Mouse (Mus musculus): ENCODE measurements around the gene Sobp.

Sobp gene

DNA sequence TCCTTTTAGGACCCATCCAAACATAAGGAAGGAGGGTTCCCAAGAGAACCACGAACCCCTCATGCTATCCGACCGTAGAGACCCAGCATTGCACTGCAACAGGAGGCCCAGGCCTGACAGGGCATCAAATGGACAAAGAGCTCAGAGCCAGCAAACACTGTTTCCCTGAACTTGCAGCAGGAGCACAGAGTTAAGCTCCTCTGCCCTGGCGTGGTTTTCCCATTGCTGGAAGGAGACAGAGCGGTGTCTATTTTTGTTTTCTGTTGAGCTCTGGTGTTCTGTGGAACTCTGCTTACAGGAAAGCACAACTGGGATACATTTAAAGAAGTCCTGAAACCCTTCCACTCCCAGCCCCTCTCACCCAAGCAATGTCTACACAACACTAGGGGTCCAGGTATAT lies 15.0 kb downstream of the Sobp start:
- no peak for DNase-seq (ENCODE audit: low spot score)

DNA sequence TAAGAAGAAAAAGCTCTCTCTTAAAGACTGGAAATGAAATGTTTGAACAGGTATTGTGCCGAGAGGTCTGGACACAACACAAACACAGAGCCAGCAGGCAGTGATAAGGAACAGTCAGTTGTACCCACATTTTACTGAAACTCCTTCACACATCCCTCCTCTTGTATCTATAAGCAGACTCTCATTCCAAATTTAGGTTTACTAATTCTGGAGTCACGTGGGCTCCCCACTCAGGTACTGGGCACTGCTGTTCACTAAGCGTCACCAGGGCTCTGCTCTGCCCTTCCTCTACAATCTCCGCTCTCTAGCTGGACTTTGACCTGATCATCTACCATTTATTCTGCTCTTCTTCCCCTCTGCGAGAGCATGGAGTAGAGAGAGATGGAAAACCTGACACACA lies 15.4 kb downstream of the Sobp start:
- no peak for DNase-seq (ENCODE audit: low spot score)

DNA sequence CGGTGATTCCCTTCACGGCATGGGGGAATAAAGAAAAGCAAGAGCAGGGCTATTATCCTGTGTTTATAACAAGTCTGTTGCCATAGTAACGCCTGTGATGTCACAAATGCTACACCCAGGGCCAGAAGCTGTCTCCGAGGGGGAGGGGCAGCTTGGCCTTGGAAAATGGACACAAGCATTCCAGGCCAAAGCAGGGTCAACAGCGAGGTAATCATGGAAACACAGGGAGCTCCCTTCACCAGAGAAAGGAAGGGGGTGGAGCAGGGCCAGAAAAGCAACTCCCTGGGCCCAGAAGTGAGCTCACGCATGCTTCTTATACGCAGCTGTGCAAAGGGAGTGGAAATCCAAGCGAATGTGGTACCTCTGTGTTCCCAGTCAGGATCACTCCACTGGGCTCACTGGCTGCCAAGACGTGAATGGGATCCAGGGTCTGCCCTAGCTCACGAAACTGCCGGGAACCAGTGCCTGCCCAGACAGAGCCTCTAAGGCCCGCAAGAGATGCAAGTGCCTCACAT lies 19.2 kb downstream of the Sobp start:
- peak; percentile 35 for DNase-seq (ENCODE audit: low spot score)

DNA sequence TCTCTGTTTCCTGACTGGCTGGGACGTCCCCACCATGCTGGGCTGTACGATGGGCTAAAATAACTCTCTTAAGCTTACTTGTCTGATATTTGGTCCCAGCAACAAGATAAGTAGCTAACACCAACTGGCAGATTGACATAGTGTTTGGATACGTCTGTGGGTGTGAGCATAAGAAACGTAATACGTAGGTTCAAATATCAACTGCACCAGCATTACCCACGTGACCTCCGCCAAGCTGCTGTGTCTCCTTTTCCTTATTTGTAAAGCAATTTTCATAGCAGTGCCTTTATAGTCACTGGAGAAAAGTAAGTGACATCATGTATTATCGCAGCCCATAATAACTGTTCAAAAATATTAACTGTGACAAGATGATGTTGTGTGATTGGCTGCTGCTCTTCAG lies 21.7 kb downstream of the Sobp start:
- DNase-seq (ENCODE audit: low spot score): no peak

DNA sequence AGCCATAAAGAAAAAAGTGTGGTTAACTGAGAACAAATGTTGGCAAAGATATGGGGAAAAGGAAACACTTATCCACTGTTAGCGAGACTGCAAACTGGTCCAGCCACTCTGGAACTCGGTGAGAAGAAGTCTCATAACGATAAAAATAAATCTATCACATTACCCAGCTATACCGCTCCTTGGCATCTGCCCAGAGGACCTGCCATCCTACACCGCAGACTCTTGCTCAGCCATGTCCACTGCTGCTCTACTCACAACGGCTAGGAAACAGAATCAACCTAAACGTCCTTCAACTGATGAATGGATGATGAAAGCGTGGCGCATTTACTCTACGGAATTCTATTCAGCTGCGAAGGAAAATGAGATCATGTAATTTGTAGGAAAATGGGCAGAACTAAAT lies 25.9 kb downstream of the Sobp start:
- DNase-seq (ENCODE audit: low spot score): no peak

DNA sequence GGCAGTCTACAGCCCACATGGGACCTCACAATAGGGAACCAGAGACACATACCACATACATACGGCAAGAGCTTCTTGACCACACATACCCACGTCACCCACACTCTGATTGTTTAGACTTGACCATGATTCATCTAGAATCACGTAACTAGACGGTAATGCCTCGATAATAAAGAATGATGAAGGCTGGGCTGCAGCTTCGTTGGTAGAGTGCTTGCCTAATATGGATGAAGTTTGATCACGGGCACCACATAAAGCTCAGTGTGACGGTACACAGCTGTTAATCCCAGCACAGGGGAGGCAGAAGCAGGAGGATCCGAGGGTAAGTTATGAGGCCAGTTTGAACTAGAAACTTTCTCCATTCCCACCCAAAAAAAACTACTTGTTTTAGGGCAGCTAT lies 31.2 kb downstream of the Sobp start:
- DNase-seq (ENCODE audit: low spot score): no peak

DNA sequence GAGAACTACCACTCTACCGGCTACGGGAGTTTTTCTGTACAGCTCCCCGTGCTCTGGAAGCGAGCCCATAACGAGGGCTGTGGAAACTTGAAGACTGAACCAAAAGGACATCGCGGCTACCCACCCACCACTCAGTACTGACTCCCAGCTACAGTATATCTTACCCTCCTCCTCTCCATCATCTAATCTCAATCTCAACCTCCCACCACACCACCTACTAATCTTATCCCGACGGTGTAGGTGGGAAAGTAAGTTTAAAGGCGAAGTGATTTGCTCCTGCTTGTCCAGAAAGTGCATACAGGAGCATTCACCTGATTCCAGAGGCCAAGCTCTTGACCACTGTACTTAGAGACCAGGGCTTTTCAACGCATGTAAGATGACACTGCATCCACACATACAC lies 40.3 kb downstream of the Sobp start:
- no peak for DNase-seq (ENCODE audit: low spot score)

DNA sequence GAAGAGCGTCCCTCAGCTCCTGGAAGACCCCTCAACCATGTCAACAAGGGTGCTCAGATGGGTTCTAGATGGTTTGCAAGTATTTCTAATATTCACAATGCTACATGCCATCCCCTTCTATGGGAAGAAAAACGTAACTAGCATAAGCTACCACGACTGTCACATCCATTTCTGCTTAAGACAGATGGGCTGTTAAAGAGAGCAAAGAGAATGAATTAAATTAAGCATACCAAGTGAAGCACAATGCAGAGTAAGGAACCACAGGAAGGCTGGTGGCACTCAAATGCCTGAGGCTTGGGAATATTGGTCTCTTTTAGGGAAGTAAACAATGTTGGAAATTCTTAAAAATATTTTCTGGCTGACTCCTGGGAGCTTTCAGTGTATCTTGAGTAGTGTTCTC lies 45.6 kb downstream of the Sobp start:
- DNase-seq (ENCODE audit: low spot score): no peak

DNA sequence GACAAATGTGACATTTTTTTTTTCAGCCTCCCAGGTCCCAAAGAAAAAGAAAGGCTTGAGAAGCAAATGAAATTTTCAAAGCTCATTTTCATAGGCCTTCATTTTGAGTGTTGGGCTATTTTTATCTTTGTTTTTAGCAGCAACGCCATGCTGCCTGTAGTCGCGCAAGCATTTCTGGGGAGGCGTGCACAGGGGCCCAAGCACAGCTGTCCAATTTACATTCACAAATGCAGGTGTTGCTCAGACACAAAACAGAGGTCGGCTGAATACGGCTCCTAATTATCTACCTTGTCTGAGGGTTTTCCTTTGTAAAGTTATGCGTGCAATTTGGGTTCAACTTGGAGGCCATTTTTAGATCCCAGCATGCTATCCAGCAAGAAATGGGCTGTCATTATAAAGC lies 49.8 kb downstream of the Sobp start:
- no peak for DNase-seq (ENCODE audit: low spot score)

DNA sequence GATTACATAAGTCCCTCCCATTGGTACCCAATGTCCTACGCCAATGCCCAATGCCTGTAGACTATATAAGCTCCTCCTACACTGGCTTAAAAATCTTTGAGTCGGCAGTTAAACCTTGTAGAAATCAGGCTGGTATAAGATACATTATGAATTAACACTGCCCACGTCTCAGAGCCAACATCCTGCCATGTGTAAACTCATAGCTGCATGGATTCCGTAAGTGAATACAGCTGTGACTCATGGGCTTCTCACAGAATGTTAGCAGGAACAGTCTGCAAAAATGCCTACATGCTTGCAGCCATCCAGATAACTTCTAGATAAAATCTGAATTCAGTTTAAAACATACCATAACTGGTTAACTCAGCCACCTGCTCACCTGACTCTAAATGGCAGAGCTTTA lies 50.2 kb downstream of the Sobp start:
- DNase-seq (ENCODE audit: low spot score): no peak

DNA sequence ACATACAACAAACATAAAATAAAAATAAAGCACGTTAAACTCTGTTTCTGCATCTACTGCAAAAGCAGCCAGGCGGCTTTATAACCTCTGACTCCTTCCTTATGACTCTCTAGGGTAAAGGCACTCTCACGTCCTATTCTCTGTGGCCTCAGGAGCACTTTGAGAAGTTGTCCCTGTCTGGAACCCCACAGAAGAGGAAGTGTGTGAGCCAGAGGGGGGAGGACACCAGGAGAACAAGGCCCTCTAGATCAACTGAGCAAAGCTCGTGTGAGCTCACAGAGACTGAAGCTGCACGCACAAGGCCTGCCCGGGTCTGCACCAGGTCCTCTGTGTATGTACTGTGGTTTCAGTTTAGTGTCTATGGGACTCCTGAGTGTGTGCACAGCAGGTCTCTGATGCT lies 50.9 kb downstream of the Sobp start:
- no peak for DNase-seq (ENCODE audit: low spot score)

DNA sequence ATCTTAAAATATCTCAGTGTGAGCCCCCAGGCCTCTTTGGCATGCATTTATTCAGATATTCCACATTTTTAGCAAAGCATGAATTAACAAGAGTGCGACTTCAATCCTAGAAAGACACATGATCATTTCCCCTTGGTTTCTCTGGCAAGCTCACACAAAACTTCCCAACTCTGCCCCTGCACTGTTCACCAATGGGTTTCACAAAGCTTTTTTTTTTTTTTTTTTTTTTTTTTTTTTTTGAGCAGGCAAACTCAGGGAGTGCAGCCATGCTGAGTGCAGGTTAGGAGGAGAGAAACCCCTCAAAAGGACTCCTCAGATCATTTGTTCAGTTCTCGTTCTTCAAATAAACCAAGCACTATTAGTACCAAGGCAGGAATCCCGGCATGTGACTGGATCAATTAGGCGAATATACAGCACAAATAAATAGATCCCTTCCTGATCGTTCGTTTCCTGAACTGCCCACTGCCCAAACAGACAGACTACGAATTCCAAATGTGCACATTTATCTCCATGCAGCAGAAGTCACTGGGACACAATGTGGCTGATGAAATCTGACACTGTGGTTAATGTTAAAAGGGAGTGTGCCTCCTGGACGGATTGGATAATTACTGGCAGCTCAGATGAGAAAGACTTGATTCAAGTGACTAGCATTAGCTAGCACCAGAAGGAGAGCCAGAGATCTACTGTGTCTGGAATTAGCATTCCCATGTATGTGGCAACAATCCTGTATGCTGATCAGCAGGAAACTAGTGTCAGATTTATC lies 53.5 kb downstream of the Sobp start:
- no peak for DNase-seq (ENCODE audit: low spot score)

DNA sequence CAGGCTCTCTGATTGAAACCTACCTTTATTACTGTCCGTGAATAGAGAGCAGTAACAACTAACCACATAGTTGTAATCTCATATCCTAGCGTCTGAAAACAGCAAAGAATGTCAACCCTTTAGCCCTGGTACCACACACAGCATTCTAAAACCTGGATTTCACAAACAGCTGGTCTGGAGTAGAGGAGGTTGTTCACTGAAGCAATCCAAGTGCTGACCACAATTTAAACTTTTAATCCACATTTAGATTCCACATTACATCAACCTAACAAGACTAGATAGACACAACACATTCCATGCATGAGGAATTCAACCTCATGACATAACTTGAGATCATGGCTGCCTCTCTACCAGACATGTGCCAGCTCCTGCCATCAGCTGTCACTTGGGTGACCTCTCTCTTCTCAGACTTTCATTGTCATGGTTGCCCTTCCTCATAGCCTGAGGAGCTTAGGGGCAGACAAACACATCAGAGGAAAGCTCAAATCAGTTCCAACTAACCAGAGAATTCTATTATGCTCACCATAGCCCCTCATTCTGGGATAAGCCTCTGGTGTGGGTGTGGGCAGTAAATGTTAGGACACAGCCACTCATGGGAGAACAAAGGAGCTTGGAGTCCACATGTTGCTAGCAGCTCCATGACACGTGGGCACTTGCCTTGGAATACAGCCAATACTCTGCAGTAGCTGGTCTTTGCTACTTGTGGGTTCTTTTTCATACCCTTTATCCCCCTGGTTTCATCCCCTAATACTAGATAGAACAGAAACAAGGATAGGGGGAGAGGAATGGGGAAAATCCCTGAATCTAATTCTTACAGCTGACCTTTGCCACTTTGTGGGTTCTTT lies 58.0 kb downstream of the Sobp start:
- DNase-seq (ENCODE audit: low spot score): no peak

DNA sequence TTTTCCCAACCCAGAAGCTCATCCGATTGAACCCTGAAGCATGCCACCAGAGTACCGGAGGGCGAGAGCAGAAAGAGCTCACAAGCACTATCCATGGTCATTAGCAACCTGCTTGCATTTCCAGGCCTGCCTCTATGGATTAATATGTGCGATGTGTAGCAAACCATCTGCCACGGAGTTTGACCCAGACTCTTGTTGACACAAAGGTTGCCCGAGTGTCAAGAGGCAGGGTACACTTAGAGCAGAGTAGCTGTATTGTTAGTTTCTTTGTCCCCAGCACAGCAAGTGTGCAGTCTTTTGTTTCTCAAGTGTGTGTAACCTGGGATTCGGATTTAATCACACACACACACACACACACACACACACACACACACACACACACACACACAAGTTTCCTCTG lies 62.0 kb downstream of the Sobp start:
- no peak for DNase-seq (ENCODE audit: low spot score)

DNA sequence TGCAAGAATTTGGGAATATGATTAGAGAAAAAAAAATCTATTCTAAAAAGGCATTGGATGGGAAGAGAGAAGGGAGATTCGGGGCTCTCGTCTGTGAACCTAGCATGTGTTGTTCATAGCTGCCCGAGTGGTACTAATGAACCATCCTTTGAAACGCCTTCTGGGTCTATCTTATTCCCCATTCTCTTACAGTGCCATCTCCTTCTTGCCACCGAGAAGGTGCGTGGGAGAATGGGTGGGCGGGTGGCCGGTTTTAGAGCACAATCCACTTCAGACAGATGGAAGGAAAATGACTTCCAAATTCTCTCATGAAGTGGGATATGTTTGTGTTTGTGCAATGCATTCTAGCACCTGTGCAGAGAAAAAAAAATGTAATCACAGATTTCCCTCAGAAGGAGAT lies 67.7 kb downstream of the Sobp start:
- no peak for DNase-seq (ENCODE audit: low spot score)

DNA sequence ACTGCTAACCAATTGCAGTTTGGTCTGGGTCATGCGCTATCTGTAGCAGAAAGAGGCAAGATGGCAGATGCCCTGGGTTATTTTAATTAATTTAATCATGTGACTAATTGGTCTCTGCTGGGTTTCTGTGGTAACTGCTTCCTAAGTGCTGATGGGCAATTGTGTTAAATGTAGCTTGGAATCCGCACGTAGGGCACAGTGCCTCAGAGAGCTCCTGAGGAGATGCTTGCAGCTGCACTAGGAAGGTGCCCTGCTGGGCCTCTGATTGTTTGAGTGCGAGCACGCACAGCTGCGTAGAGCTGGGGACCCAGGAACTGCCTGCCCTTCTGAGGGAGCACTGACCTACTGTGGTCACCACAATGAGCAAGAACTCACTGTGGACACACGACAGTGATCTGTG lies 68.1 kb downstream of the Sobp start:
- DNase-seq (ENCODE audit: low spot score): no peak

DNA sequence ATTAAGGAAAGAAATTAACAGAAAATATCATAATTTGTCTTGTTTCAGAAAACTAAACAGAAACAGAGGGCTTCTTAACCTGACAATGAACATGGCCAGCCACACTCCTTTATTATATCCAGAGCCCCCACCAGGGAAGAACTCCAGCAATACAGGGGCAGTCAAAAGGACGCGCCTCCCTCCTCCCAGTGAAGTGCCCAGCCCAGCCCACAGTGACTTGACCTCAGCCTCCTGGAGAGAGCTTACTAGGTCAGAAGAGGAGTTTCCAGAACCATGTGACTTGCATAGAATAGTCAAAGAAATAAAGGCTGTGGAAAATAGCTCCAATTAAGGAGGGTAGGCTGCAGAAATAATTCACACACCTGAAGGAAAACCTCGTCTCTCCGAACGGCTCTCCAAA lies 73.8 kb downstream of the Sobp start:
- no peak for DNase-seq (ENCODE audit: low spot score)

DNA sequence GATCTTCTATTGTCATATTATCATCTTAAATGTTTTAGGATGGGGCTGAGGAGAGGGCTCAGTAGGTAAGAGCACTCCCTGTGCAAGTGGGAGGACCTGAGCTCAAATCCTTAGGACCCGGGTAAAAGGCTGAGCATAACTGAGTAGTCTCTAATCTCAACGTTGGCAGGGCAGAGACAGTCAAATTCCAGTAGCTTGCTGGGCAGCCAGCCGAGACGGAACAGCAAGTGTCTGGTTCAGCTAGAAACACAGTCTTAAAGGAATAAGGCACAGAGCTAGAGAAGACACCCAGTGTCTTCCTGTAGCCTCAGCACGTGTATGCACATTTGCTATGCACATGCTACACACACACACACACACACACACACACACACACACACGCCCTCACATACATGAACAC lies 75.1 kb downstream of the Sobp start:
- DNase-seq (ENCODE audit: low spot score): no peak

DNA sequence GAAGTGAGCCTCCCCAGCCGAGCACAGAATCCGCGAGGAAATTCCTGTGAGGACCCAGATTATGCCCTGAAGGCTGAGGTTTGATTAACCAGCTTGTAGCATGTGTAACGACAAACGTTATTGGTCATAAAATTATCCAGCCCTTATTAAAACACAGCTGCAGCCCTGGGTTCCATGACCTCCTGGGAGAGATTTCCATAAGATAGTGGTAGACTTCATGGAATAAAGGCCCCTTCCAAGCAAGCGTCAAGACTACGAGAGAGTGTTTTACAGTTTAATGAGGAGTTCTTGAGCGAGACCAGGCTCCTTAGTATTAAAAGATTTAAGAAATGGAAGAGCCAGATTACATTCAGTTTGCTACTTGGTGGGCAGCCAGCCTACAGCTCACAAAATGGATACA lies 76.6 kb downstream of the Sobp start:
- no peak for DNase-seq (ENCODE audit: low spot score)

DNA sequence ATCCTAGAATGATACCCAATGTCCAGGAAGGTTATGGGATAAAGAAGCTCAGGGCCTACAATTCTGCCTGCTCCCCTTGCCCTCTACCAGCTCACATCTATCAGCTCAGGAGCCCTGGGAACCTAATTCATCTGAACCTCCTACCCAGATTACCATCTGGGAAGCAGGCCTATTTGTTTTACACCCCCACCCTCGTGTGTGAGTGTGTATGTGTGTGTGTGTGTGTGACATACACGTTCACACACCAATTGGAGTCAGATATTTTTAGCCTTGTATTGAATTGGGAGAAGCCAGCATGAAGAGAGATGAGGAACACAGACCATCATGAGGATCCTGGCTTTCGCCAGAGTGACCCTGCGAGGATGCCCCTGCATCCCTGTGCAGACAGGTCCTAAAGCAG lies 77.7 kb downstream of the Sobp start:
- DNase-seq (ENCODE audit: low spot score): no peak

DNA sequence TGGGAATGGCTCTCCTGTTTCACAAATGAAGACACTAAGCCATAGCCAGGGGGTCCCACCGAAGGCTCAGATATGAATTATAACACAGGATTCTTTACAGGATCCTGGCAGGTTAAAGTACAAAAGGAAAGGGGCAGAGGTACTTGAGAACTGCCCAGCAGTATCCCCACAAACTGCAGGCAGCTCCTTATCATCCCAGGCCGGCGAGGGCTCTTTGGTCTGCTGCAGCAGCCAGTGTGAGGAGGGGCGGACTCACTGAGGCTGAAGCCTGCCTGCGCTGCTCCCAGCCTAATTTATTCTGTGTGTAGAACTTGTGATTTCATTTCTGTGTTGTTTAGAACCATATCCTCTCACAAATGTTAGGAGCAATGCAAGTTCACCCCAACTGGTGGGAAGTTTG lies 79.8 kb downstream of the Sobp start:
- DNase-seq (ENCODE audit: low spot score): no peak

DNA sequence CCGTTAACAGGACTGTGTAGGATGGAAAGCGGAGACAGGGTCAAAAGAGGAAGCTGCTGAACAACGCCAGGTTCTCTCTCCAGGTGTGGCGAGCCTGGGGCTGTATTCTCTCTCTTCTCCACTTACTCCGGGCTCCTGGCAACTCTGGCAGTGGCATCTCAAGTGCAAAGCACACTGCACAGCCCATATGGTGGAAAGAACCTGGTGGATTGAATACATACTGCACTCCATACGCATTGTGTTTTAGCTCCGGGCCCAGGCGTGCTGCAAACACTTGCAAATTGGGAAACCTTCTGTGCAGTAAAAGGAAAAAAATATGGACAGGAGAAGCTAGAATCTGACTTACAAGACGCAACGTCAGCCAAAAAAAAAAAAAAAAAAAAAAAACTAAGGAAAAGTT lies 80.9 kb downstream of the Sobp start:
- DNase-seq (ENCODE audit: low spot score): no peak

DNA sequence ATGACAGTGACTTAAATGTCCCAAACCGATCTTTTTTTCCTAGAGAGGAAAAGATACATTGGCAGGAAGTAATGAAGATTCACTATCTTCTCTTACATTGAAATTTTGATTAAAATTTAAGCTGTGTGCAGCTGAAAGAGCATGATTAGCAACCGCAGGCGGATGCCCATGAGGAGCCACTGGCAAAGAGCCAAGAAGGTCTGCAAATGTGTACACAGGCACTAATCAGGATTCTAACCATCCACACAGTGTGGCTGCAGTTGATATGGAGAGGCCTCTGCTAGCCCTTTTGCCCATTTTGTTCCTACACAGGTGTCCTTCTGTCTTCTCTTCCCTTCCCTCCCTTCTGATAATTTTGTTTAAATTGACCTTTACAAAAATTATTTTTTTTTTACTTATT lies 84.3 kb downstream of the Sobp start:
- no peak for DNase-seq (ENCODE audit: low spot score)

DNA sequence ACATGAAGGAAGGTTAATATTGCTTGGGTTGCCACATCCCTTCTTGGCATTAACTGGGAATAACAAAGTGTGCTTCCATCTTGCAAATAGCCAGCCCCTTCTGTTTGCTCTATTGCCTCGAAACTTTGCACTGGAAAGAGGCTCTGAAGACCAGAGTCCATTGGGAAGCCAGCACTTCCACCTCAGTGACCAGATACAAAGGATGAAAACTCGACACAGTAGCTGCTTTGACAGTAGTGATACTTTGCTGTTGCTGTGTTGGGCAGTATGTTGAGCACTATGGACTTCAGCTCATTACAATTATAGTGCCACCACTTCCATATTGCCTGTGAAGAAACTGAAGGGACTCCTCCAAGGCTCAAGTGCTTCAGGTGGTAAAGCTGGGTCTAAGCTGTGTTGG lies 86.9 kb downstream of the Sobp start:
- DNase-seq (ENCODE audit: low spot score): no peak
